Mouse (Mus musculus): ENCODE measurements at regions not wholly inside any gene's neighbourhood (a gene's known extent, or its start where the extent isn't known, plus 50 kb on each side); places are given as distances from the start of the nearest gene placed in this dataset.

DNA sequence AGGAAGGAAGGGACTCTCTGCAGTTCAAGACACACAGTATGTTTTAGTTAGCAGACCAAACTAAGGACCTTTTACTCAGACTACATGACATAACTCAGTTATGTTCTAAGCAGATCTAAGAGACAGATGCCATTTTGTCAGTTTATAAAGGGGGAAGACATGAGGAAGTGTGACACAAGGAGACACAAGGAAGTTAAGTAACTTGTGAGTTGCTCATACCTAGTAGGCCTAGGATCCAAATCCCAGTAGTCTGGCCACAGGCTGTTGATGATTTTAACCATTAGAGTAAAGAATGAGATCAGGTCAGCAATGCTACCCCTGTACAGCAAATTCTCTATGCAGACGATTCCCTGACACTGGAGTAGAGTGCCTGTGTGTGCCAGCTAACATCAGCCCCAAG lies 59.3 kb upstream of the Lta4h start:
- ATAC-seq (replicated peaks; ENCODE audit: insufficient number of reproducible peaks, low FRiP score, low TSS enrichment, low read depth), result no peak
- Histone ChIP-seq H3K9me3 (replicated peaks; ENCODE audit: control insufficient read depth, low read length) (no peaks in the 10 kb centered on the region), H3K36me3 (replicated peaks; ENCODE audit: control insufficient read depth, insufficient read depth, low read depth, low read length) (no peaks in the 10 kb centered on the region), H3K9ac (replicated peaks; ENCODE audit: low read length) (no peak overlapping the region), H3K4me3 (ENCODE audit: low read depth, low read length) (no peak overlapping the region), H3K4me2 (ENCODE audit: low read depth, low read length) (no peak overlapping the region), H3K27ac (replicated peaks; ENCODE audit: low read depth, low read length) (no peak overlapping the region), H3K4me1 (ENCODE audit: control insufficient read depth, insufficient read depth, low read length) (no peaks in the 10 kb centered on the region), H3K27me3 (ENCODE audit: control insufficient read depth, insufficient read depth, low read length) (no peaks in the 10 kb centered on the region)
- 86% methylated on average over 1 of the region's 1 CpGs for WGBS
- DNase-seq (ENCODE audit: low spot score), result no peak

DNA sequence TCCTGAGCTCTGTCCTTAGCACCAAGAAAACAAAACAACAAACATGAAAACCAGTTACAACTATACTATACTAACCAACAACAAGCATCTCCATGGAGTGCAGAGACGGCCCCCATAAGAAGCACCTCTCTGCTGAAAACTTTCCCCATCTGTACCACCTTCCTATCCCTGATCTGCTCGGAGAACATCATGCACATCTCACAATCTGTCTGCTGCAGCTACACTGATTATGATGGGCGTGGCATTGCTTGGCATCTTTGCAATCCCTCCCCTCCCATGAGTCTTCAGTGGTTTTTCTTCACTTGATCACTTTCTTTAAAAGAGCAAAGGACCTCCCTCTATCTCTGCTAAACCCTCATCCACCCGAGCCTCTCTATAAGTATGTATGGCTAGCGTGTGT lies 55.5 kb upstream of the Lta4h start:
- H3K27ac ChIP-seq (replicated peaks; ENCODE audit: low read depth, low read length), result no peak overlapping the region
- no peak overlapping the region for H3K4me2 ChIP-seq (ENCODE audit: low read depth, low read length)
- no peaks in the 10 kb centered on the region for H3K36me3 ChIP-seq (replicated peaks; ENCODE audit: control insufficient read depth, insufficient read depth, low read depth, low read length)
- 87% methylated on average over 5 of the region's 5 CpGs for WGBS
- H3K4me1 ChIP-seq (ENCODE audit: control insufficient read depth, insufficient read depth, low read length), result no peaks in the 10 kb centered on the region
- no peaks in the 10 kb centered on the region for H3K9me3 ChIP-seq (replicated peaks; ENCODE audit: control insufficient read depth, low read length)
- H3K4me3 ChIP-seq (ENCODE audit: low read depth, low read length), result no peak overlapping the region
- ATAC-seq (replicated peaks; ENCODE audit: insufficient number of reproducible peaks, low FRiP score, low TSS enrichment, low read depth) (no peak), DNase-seq (ENCODE audit: low spot score) (no peak)
- no peaks in the 10 kb centered on the region for H3K27me3 ChIP-seq (ENCODE audit: control insufficient read depth, insufficient read depth, low read length)
- H3K9ac ChIP-seq (replicated peaks; ENCODE audit: low read length), result no peak overlapping the region

DNA sequence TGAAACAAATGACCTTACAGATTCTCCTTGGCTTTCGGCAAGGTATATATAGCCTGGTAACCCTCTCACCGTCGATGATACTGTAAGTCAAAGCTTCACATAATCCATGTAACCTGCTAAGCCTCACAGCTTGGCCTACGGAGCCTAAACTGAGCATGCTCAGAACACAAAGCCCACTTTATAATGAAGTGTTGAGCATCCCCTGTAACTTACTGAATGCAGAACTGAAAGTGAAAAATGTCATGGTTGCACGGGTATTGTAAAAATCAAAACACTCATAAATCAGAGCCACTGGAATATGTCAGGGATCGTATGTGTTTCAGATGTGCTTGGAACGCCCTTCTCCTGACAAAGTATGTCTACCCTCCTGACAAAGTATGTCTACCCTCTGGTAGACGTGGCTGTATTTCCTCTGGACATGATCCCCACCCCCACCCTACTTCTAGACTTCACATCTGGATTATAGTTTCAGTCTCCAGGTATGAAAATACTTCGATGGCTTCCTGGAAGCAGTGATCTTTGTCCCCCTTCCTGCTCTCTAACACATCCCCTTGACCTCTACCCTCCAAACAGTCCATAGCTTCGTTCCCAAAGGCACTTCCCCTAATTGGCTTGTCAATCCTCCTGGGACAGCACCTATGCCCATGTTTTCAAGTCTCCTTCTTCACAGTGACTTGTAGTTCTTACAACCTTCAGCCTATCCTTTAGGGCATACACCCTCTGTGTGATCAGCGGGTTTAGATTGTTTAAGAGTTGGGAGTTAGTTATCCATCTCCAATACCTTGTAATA lies 54.5 kb upstream of the Lta4h start:
- no peaks in the 10 kb centered on the region for H3K36me3 ChIP-seq (replicated peaks; ENCODE audit: control insufficient read depth, insufficient read depth, low read depth, low read length)
- 82% methylated on average over 11 of the region's 11 CpGs for WGBS
- ATAC-seq (replicated peaks; ENCODE audit: insufficient number of reproducible peaks, low FRiP score, low TSS enrichment, low read depth) (no peak), DNase-seq (ENCODE audit: low spot score) (no peak)
- no peak overlapping the region for H3K4me3 ChIP-seq (ENCODE audit: low read depth, low read length)
- no peak overlapping the region for H3K9ac ChIP-seq (replicated peaks; ENCODE audit: low read length)
- H3K4me2 ChIP-seq (ENCODE audit: low read depth, low read length), result no peak overlapping the region
- H3K9me3 ChIP-seq (replicated peaks; ENCODE audit: control insufficient read depth, low read length), result no peaks in the 10 kb centered on the region
- H3K27ac ChIP-seq (replicated peaks; ENCODE audit: low read depth, low read length), result no peak overlapping the region
- H3K27me3 ChIP-seq (ENCODE audit: control insufficient read depth, insufficient read depth, low read length), result no peaks in the 10 kb centered on the region
- H3K4me1 ChIP-seq (ENCODE audit: control insufficient read depth, insufficient read depth, low read length), result no peaks in the 10 kb centered on the region

GRCm38 (mm10) chr10:93402689-93403509 lies 50.3 kb upstream of the Lta4h start:
- H3K27ac ChIP-seq (replicated peaks; ENCODE audit: low read depth, low read length), result no peak overlapping the region
- no peaks in the 10 kb centered on the region for H3K4me1 ChIP-seq (ENCODE audit: control insufficient read depth, insufficient read depth, low read length)
- no peaks in the 10 kb centered on the region for H3K36me3 ChIP-seq (replicated peaks; ENCODE audit: control insufficient read depth, insufficient read depth, low read depth, low read length)
- no peaks in the 10 kb centered on the region for H3K9me3 ChIP-seq (replicated peaks; ENCODE audit: control insufficient read depth, low read length)
- 54% methylated on average over 5 of the region's 5 CpGs for WGBS
- no peak overlapping the region for H3K4me3 ChIP-seq (ENCODE audit: low read depth, low read length)
- no peak overlapping the region for H3K9ac ChIP-seq (replicated peaks; ENCODE audit: low read length)
- no peaks in the 10 kb centered on the region for H3K27me3 ChIP-seq (ENCODE audit: control insufficient read depth, insufficient read depth, low read length)
- no peak overlapping the region for H3K4me2 ChIP-seq (ENCODE audit: low read depth, low read length)
- no peak for ATAC-seq (replicated peaks; ENCODE audit: insufficient number of reproducible peaks, low FRiP score, low TSS enrichment, low read depth)
- DNase-seq (ENCODE audit: low spot score), result no peak
